Mouse (Mus musculus): ENCODE results near the gene Mcts2. TPM values are rescaled to one million over a fixed set of nuclear protein-coding genes. Genes with fewer than 3 reads are reported as not detected.

The Mcts2 gene
- total RNA-seq, 2 experiments from 2014 or later: 30.4 to 32.5 TPM

GRCm38 (mm10) chr2:152723651-152724331 lies 37.0 kb downstream of the Mcts2 start:
- DNase-seq: peak; percentile 67
- intact Hi-C loops (cut with DNase I): no loop called here

- DNase-seq: no peak
- intact Hi-C loops (cut with DNase I): no loop called here
Observed at GRCm38 (mm10) chr2:152724332-152724723, 37.5 kb downstream of the Mcts2 start.

DNA sequence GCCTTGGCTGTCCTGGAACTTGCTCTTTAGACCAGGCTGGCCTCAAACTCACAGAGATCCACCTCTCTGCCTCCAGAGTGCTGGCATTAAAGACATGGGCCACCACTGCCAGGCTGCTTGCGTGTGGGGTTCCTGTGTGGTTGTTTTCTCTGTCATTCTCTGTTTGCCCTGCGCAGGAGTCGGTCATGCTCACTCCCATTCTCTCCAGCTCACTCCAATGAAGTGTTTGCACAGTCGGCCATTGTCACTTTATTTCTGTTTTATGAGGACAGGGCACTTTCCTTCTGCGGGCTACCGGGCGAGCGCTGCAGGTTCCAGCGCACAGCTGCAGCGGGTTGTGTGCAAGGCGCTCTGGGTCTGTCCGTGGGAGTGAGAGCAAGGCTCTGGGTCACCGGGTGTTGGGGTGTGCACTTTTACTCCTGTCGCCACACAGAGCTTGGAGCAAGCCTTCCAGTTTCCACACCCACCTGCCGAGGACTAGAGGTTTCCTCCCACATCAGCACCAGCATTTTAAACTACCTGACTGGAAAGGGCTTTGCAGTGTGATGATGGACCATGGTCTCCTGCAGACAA lies 38.4 kb downstream of the Mcts2 start:
- intact Hi-C loops (cut with DNase I): no loop called here
- no peak for DNase-seq

DNA sequence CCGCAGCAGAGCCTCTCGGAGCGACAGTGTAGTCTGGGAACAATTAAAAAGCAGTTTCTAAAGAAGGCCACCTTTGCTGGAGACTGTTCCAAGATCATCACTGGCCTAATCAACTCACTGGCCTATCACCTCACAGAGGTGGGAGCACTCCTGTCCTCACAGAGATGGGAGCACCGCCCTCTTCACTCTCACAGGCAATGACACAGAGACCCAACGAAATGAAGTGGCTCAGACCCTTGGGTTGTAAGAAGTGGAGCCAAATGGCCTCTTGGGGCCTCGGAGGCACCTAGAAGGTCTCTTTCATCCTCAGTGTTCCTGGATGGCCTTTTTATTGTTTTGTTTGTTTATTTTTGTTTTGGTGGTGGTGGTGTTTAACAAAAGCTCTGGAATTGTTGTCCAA lies 39.4 kb downstream of the Mcts2 start:
- intact Hi-C loops (cut with DNase I): no loop called here

GRCm38 (mm10) chr2:152726751-152727335 lies 40.0 kb downstream of the Mcts2 start:
- DNase-seq: no peak
- intact Hi-C loops (cut with DNase I): no loop called here

More for the DNA sequence above, 39.4 kb downstream of the Mcts2 start:
- DNase-seq: no peak

DNA sequence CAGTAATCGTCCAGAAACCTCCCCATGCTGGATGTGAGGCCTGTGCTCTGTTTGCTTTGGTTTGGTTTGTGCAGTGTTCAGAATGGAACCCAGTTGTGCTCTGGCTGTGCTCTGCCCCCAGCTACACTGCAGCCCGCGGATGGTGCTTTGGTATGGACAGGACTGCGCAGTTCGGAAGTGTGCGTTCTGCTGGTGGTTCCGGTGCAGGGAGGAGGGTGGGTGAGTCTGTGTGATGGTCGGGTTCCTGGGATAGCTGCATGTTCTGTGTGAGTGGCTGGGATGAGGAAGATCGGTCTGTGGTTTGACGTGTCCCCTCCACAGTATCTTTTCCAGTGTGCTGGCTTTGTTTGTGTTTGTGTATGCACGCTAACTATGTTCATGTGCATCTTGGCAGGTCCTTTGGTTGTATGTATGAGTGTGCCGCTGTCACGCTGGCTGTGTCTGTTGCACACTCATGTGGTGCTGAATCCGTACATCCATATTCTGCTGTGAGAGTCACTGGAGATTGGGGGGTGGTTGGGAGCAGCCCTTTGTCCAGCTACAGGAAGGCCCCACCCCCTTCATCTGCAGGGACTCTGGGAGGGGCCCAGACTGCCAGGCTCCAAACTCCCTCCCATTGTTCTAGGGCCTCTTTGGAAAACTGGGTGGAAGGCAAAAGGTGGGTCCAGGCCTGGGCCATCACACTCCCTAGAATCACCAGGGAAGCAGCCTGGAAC lies 41.1 kb downstream of the Mcts2 start:
- intact Hi-C loops (cut with DNase I): no loop called here

DNA sequence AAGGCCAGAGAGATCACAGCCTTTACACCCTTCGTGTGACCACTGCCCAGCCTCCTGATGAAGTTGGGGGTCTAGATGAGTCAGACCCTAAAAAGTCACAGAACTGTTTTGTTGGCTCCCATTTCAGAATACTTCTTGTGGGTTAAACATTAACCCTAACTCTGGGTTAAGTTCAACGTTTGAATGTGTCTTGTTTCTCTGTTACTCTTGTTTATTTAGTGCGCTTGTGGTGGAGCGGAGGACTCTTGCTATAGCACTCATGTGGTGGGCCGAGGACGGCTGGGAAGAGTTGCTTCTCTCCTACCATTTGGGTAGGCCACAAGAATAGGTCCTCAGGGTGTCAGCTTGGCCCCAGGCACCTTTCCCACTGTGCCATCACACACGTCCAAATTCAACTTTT lies 41.8 kb downstream of the Mcts2 start:
- no peak for DNase-seq
- intact Hi-C loops (cut with DNase I): no loop called here

More for the DNA sequence above, 41.1 kb downstream of the Mcts2 start:
- DNase-seq: no peak

GRCm38 (mm10) chr2:152729013-152729635 lies 42.3 kb downstream of the Mcts2 start:
- no peak for DNase-seq
- intact Hi-C loops (cut with DNase I): no loop called here

DNA sequence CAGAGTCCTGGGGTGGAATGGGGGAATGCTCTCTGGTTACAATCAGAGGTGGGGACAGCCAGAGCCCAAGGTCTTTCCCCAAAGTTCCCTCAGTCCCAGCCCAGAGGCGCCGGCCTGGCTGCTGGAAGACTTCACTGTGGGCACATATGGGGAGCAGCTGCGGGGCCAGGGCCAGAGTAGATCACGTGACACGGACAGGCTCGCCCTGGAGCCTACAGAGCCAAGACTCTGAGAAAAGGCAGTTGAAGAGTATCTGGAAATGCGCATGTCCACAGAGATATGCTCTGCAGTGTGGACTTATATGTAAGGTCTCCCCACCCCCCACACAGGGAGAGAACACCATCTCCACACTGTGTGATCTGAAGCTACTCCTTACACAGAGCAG lies 42.8 kb downstream of the Mcts2 start:
- intact Hi-C loops (cut with DNase I): no loop called here
- peak; percentile 53 for DNase-seq

DNA sequence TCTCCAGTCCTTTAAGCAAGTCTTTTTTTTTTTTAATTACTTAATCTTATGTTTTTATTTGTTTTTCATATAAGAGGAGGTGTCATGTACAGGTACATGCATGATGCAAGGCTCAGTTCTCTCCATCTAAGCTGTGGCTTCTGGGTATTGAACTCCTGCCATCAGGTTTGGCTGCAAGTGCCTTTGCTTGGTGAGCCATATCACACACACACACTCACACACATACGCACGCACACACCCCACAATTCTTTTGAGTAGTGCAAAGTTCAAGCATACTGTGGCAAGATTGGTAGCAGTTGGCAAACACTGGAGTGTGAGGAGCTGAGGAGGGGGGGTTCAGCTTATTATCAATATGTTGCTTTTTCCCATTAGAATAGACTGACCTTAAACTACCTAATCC lies 46.4 kb downstream of the Mcts2 start:
- intact Hi-C loops (cut with DNase I): no loop called here
- no peak for DNase-seq

GRCm38 (mm10) chr2:152734501-152734900 lies 47.7 kb downstream of the Mcts2 start:
- DNase-seq: no peak
- intact Hi-C loops (cut with DNase I): no loop called here

GRCm38 (mm10) chr2:152734984-152735383 lies 48.1 kb downstream of the Mcts2 start:
- intact Hi-C loops (cut with DNase I): no loop called here
- DNase-seq: peak; percentile 96

DNA sequence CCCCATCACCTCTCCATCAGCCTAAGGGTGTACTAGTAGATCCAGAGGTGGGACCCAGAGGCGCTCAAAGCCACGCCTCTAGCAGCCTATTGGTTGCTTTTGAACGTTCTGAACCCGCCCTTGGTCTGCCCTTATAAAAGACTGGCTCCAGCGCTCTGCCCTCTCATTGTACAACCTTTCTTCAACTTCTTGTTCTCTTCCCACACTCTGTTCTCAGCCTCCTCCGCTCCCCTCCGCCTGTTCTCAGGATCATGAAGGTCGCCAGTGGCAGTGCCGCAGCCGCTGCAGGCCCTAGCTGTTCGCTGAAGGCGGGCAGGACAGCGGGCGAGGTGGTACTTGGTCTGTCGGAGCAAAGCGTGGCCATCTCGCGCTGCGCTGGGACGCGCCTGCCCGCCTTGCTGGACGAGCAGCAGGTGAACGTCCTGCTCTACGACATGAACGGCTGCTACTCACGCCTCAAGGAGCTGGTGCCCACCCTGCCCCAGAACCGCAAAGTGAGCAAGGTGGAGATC lies 49.3 kb downstream of the Mcts2 start, which contains the start of gene Id1:
Id1 (plus strand) TSS at position 162 of the 512 bp plus-strand sequence.
- intact Hi-C loops (cut with DNase I): no loop called here
- DNase-seq: peak; percentile 77

- intact Hi-C loops (cut with DNase I): no loop called here
- peak; percentile 38 for DNase-seq
Observed at GRCm38 (mm10) chr2:152736748-152737147, 49.9 kb downstream of the Mcts2 start.

Other genes with a start within 250 kb of the Mcts2 start
- not detected for gene Defb23, start 222.4 kb upstream of the Mcts2 start, total RNA-seq (2021)
- not detected for gene Defb20, start 210.0 kb upstream of the Mcts2 start, total RNA-seq (2021)
- not detected for gene Defb22, start 196.9 kb upstream of the Mcts2 start, total RNA-seq (2021)
- gene Defb26, start 175.3 kb upstream of the Mcts2 start, total RNA-seq (2021): not detected
- not detected for gene Defb28, start 168.8 kb upstream of the Mcts2 start, total RNA-seq (2021)
- not detected for gene Defb29, start 146.9 kb upstream of the Mcts2 start, total RNA-seq (2021)
- gene Gm17416, start 117.7 kb upstream of the Mcts2 start, total RNA-seq (2021): not detected
- not detected for gene Defb21, start 114.3 kb upstream of the Mcts2 start, total RNA-seq (2021)
- not detected for gene Defb19, start 106.7 kb upstream of the Mcts2 start, total RNA-seq (2021)
- not detected for gene Defb45, start 87.6 kb upstream of the Mcts2 start, total RNA-seq (2021)
- gene Defb36, start 82.7 kb upstream of the Mcts2 start, total RNA-seq (2021): not detected
- gene Defb25, start 64.0 kb upstream of the Mcts2 start, total RNA-seq (2021): not detected
- under 1 TPM; 0.62 to 0.86 TPM for gene Rem1, start 60.1 kb upstream of the Mcts2 start, total RNA-seq (2021)
- gene H13, start 17.6 kb upstream of the Mcts2 start, total RNA-seq (2021): 100 to 1,000 TPM; 149 to 160 TPM
- gene Id1, start 49.2 kb downstream of the Mcts2 start, total RNA-seq (2021): 10 to 100 TPM; 25.6 to 27.6 TPM
- 1 to 10 TPM; 1.7 to 1.9 TPM for gene Cox4i2, start 67.1 kb downstream of the Mcts2 start, total RNA-seq (2021)
- 100 to 1,000 TPM; 113 to 116 TPM for gene Bcl2l1, start 144.7 kb downstream of the Mcts2 start, total RNA-seq (2021)
- 10 to 100 TPM in 1 of 2 experiments, 1 to 10 TPM in 1; 9.8 to 11.0 TPM for gene Tpx2, start 160.9 kb downstream of the Mcts2 start, total RNA-seq (2021)
- gene Mylk2, start 224.3 kb downstream of the Mcts2 start, total RNA-seq (2021): not detected
- 1 to 10 TPM; 1.6 TPM for gene Foxs1, start 246.2 kb downstream of the Mcts2 start, total RNA-seq (2021)